ENCODE assay signal across 7 mouse cellular contexts in the genomic region with DNA sequence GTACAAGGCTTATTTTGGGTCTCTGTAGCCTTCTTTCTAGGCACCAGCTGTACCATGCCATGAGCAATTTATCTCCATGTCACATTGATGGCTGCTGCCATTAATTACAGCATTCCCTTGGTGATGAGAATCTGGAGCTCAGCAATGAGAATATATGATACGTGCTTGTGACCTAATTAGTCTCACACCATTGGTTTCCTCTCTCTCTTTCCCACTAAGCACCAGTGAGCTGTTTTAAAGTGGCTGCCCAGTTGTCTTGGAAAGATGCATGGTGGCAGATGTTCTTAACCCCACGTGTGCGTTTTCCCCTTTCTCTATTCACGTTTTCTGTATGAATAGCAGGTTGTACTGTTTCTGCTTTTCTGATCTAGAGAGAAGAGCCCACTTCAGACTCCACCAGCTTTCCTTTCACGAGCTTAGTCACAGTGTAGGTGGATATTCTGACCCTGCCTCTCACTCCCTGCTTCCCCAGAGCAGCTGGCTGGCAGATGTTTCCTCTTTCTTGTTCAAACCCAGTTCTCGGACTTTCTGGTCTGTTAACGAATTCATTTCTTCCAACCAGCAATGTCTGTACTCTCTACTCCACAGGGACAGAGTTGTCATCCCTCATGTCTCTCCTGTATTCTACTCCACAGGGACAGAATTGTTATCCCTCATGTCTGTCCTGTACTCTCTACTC. TPM values are rescaled to one million over a fixed set of nuclear protein-coding genes. Genes with fewer than 3 reads are reported as not detected.
DNase-seq lines count a peak whose midpoint lies in the region; ATAC-seq and TF ChIP-seq lines count a peak whose summit lies in the region.

No protein-coding gene starts in this region.

- no peaks in the 10 kb centered on the region for H3K9me3 ChIP-seq in embryonic facial prominence, embryonic 14.5 days (ENCODE audit: control insufficient read depth, low read length)
- no peaks in the 10 kb centered on the region for H3K9me3 ChIP-seq in hindbrain, embryonic 15.5 days
- H3K9me3 ChIP-seq in heart, embryonic 12.5 days (replicated peaks) = no peaks in the 10 kb centered on the region

- H3K27ac ChIP-seq in embryonic facial prominence, embryonic 14.5 days (replicated peaks; ENCODE audit: low read depth, low read length) = 0 out of 2 replicates have a peak overlapping the region, but pooled peaks have one; percentile 28
- H3K27ac ChIP-seq in hindbrain, embryonic 15.5 days (replicated peaks) = peak overlapping the region; percentile 54
- no peak overlapping the region for H3K27ac ChIP-seq in heart, embryonic 12.5 days (ENCODE audit: poor library complexity, severe bottlenecking)

- H3K4me3 ChIP-seq in embryonic facial prominence, embryonic 14.5 days (ENCODE audit: low read depth, low read length) = no peak overlapping the region
- no peak overlapping the region for H3K4me3 ChIP-seq in hindbrain, embryonic 15.5 days
- H3K4me3 ChIP-seq in myocyte = no peak overlapping the region
- H3K4me3 ChIP-seq in heart, embryonic 12.5 days = no peak overlapping the region

- peak; percentile 79 for DNase-seq in brain, embryonic 14.5 days (ENCODE audit: low read depth)
- peak; percentile 64 for DNase-seq in embryonic facial prominence, embryonic 14.5 days (ENCODE audit: low spot score)
- DNase-seq in testis, postnatal 14 days (ENCODE audit: low spot score) = no peak
- DNase-seq in gastrocnemius, postnatal 4 days (ENCODE audit: low spot score in 2 of 2) = no peak

- H3K9ac ChIP-seq in embryonic facial prominence, embryonic 14.5 days (ENCODE audit: low read depth, low read length) = no peak overlapping the region
- H3K9ac ChIP-seq in hindbrain, embryonic 15.5 days = no peak overlapping the region
- no peak overlapping the region for H3K9ac ChIP-seq in heart, embryonic 12.5 days

- no peaks in the 10 kb centered on the region for H3K79me2 ChIP-seq in myocyte (ENCODE audit: control insufficient read depth, insufficient read depth)

- 0 out of 2 replicates have a peak, but pooled peaks cover 3% of the 10 kb centered on the region for H3K4me1 ChIP-seq in embryonic facial prominence, embryonic 14.5 days (ENCODE audit: control insufficient read depth, insufficient read depth, low read length)
- H3K4me1 ChIP-seq in hindbrain, embryonic 15.5 days (replicated peaks) = peaks cover 7% of the 10 kb centered on the region; the same call in 1 of the 2 replicates
- H3K4me1 ChIP-seq in heart, embryonic 12.5 days (replicated peaks) = no peaks in the 10 kb centered on the region

- no peak for TF ChIP-seq CTCF in brain, embryonic 14.5 days (IDR thresholded peaks at IDR 0.05; ENCODE audit: borderline replicate concordance, extremely low read depth, insufficient read depth, insufficient read length)

- H3K36me3 ChIP-seq in embryonic facial prominence, embryonic 14.5 days (ENCODE audit: control insufficient read depth, insufficient read depth, low read length) = peaks cover 13% of the 10 kb centered on the region
- H3K36me3 ChIP-seq in hindbrain, embryonic 15.5 days = no peaks in the 10 kb centered on the region
- peaks cover 20% of the 10 kb centered on the region for H3K36me3 ChIP-seq in myocyte (ENCODE audit: control insufficient read depth, insufficient read depth)
- peaks cover 51% of the 10 kb centered on the region for H3K36me3 ChIP-seq in heart, embryonic 12.5 days

- H3K27me3 ChIP-seq in embryonic facial prominence, embryonic 14.5 days (replicated peaks; ENCODE audit: control insufficient read depth, insufficient read depth, low read length) = no peaks in the 10 kb centered on the region
- no peaks in the 10 kb centered on the region for H3K27me3 ChIP-seq in hindbrain, embryonic 15.5 days
- no peaks in the 10 kb centered on the region for H3K27me3 ChIP-seq in myocyte (ENCODE audit: control insufficient read depth, insufficient read depth, insufficient read length)
- H3K27me3 ChIP-seq in heart, embryonic 12.5 days (replicated peaks) = no peaks in the 10 kb centered on the region

- no peak overlapping the region for H3ac ChIP-seq in myocyte (ENCODE audit: control insufficient read depth, insufficient read length)

- H3K4me2 ChIP-seq in embryonic facial prominence, embryonic 14.5 days (ENCODE audit: low read depth, low read length) = no peak overlapping the region
- no peak overlapping the region for H3K4me2 ChIP-seq in hindbrain, embryonic 15.5 days
- H3K4me2 ChIP-seq in myocyte (ENCODE audit: low read depth) = peak overlapping the region; percentile 46
- H3K4me2 ChIP-seq in heart, embryonic 12.5 days = no peak overlapping the region

- ATAC-seq in embryonic facial prominence, embryonic 14.5 days (ENCODE audit: low read depth) = peak; percentile 79
- ATAC-seq in hindbrain, embryonic 15.5 days (ENCODE audit: low FRiP score, low read depth) = peak; percentile 88
- ATAC-seq in heart, embryonic 12.5 days (ENCODE audit: insufficient number of reproducible peaks, low FRiP score) = no peak

- no peak for TF ChIP-seq POLR2A in brain, embryonic 14.5 days (IDR thresholded peaks at IDR 0.05; ENCODE audit: borderline replicate concordance, extremely low read depth, insufficient read depth, insufficient read length, poor library complexity, severe bottlenecking)
- no peak for TF ChIP-seq POLR2A in myocyte (IDR thresholded peaks at IDR 0.05; ENCODE audit: insufficient read length, low read depth)

- 26% methylated on average over 7 of the region's 7 CpGs for WGBS in embryonic facial prominence, embryonic 14.5 days
- WGBS in hindbrain, embryonic 15.5 days = 18% methylated on average over 7 of the region's 7 CpGs
- 75% methylated on average over 7 of the region's 7 CpGs for WGBS in heart, embryonic 12.5 days

TF ChIP-seq in myocyte, 11 proteins besides CTCF, POLR2A, EP300 and RAD21:
- no peak for TF ChIP-seq TCF3 (IDR thresholded peaks at IDR 0.05; ENCODE audit: insufficient read length, low read depth)
- TF ChIP-seq POLR2AphosphoS2 (IDR thresholded peaks at IDR 0.05; ENCODE audit: insufficient read length, low read depth) = no peak
- TF ChIP-seq TCF12 (IDR thresholded peaks at IDR 0.05; ENCODE audit: insufficient read depth, poor library complexity, severe bottlenecking) = peak; percentile 41
- TF ChIP-seq MYOD1 (IDR thresholded peaks at IDR 0.05; ENCODE audit: control insufficient read depth in 1 of 3, insufficient read length in 2 of 3, low read depth in 2 of 3) = peak in 1 of 3 experiments; percentile 28
- no peak for TF ChIP-seq CEBPB (IDR thresholded peaks at IDR 0.05; ENCODE audit: insufficient read depth, poor library complexity, severe bottlenecking)
TF ChIP-seq in myocyte: peak in this region for 2.

RNA-seq across cellular contexts. Expression of a gene that starts 29.5 kb away (rescaled TPM):
- polyA plus RNA-seq in brain, embryonic 14.5 days (2012; rRNA removed) = 8.6 and 11.5 TPM in 2 replicates
- polyA plus RNA-seq in embryonic facial prominence, embryonic 14.5 days (2014; fragmentation: Nextera tagmentation; extraction: Ambion mirVana) = 19.6 and 21.1 TPM in 2 replicates
- 12.5 and 14.6 TPM in 2 replicates for polyA plus RNA-seq in hindbrain, embryonic 15.5 days (2015; fragmentation: Nextera tagmentation; extraction: Ambion mirVana)
- 9.8 TPM for polyA plus RNA-seq in myocyte (2012; fragmentation: generic; extraction: Trizol)
- total RNA-seq in gastrocnemius, postnatal 4 days (2021) = 10 to 100 TPM; 26.5 to 28.0 TPM
- polyA plus RNA-seq in heart, embryonic 12.5 days (2016; fragmentation: Nextera tagmentation; extraction: Ambion mirVana) = 29.3 and 32.7 TPM in 2 replicates

Comparison
In these comparisons a context has a peak if more than half of its experiments do, and no peak if none do; other contexts are left out.
1. DNase-seq: peak in brain, embryonic 14.5 days (single experiment) and embryonic facial prominence, embryonic 14.5 days (single experiment); none in testis, postnatal 14 days (single experiment) and gastrocnemius, postnatal 4 days (0 of 2).